Mouse (Mus musculus) kidney, embryonic 14.5 days (tissue): ENCODE results near the gene Cfap54. TPM values are rescaled to one million over a fixed set of nuclear protein-coding genes. Genes with fewer than 3 reads are reported as not detected.

Experiments
- ATAC-seq: fragments of 200-750 bp; cut with Nextera tagmentation; 2 replicates; pipeline ENCODE4 v1.8.0; 2017; ENCODE audit warnings: moderate number of reproducible peaks, mild to moderate bottlenecking, moderate TSS enrichment, moderate library complexity; ENCODE audit not compliant: low FRiP score, low TSS enrichment
- H3K27ac ChIP-seq: fragments of 300-500 bp; sonication (generic); 2 replicates; pipeline ENCODE4 v1.5.1; 2014; ENCODE audit warnings: low read depth, mild to moderate bottlenecking, low read length, moderate library complexity, mixed read lengths
- H3K27me3 ChIP-seq: fragments of 300-500 bp; sonication (generic); 2 replicates; pipeline ENCODE4 v1.6.1; 2014; ENCODE audit warnings: mild to moderate bottlenecking, low read length; ENCODE audit not compliant: control insufficient read depth, insufficient read depth
- H3K36me3 ChIP-seq: fragments of 300-500 bp; sonication (generic); 2 replicates; pipeline ENCODE4 v1.6.1; 2014; ENCODE audit warnings: low read length, mixed read lengths; ENCODE audit not compliant: control insufficient read depth, insufficient read depth
- H3K4me1 ChIP-seq: fragments of 300-500 bp; sonication (generic); 2 replicates; pipeline ENCODE4 v1.6.1; 2014; ENCODE audit warnings: low read length, mixed read lengths; ENCODE audit not compliant: control insufficient read depth, insufficient read depth
- H3K4me2 ChIP-seq: fragments of 300-500 bp; sonication (generic); replicated peaks from 2 replicates; pipeline ENCODE4 v1.6.1; 2014; ENCODE audit warnings: low read depth, mild to moderate bottlenecking, low read length
- H3K4me3 ChIP-seq: fragments of 300-500 bp; sonication (generic); 2 replicates; pipeline ENCODE4 v1.5.1; 2014; ENCODE audit warnings: mild to moderate bottlenecking, low read length
- H3K9ac ChIP-seq: fragments of 300-500 bp; sonication (generic); 2 replicates; pipeline ENCODE4 v1.6.1; 2014; ENCODE audit warnings: low read depth, mild to moderate bottlenecking, low read length, moderate library complexity
- H3K9me3 ChIP-seq: fragments of 300-500 bp; sonication (generic); 2 replicates; pipeline ENCODE4 v1.6.1; 2016; ENCODE audit warnings: low read length; ENCODE audit not compliant: control insufficient read depth
- WGBS: fragments of 180-500 bp; shearing (Covaris S2); extraction: QIAGEN DNeasy Blood & Tissue Kit; methylation state at CpG from one replicate; pipeline ENCODE4 v1.1.7; 2014; 5-methylcytosine and 5-hydroxymethylcytosine counted together
- polyA plus RNA-seq: library from polyadenylated mRNA; unstranded; fragments of >200 nt; fragmentation: Nextera tagmentation; extraction: Ambion mirVana; gene quantifications from 2 replicates; pipeline ENCODE4 v1.2.1, GENCODE M21; 2014

Cfap54 gene
- polyA plus RNA-seq, 1 experiment from 2014 or later = 0.49 TPM

DNA sequence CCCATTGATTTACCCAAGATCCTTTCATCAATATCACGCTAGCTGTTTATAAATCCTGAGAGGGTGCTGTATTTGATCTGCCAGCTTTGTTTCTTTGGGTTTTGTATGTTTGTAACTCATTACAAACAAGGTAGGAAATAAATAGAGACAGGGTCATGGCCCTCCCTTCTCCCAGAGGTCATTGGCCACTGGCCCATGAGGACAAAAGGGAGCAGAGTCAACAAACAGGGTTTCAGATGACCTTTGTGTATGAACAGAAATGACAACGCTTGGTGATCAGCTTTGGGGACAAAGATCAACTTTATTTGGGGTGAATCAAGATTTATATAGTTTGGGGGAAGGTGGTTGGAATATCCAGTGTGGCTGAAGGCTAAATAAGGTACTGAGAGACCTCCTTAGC lies 8.6 kb downstream of the Cfap54 start:
- Histone ChIP-seq H3K4me2 (no peak overlapping the region), H3K27me3 (no peaks in the 10 kb centered on the region)
- WGBS = 65% methylated on average over 2 of the region's 2 CpGs

GRCm38 (mm10) chr10:93071753-93072152 lies 9.7 kb downstream of the Cfap54 start:
- 77% methylated on average over 3 of the region's 3 CpGs for WGBS
- ATAC-seq = no peak

More for the DNA sequence above, 8.6 kb downstream of the Cfap54 start:
- ATAC-seq = no peak
- Histone ChIP-seq H3K4me3 (no peak overlapping the region), H3K36me3 (no peaks in the 10 kb centered on the region), H3K4me1 (no peaks in the 10 kb centered on the region), H3K27ac (no peak overlapping the region), H3K9ac (no peak overlapping the region), H3K9me3 (no peaks in the 10 kb centered on the region)

DNA sequence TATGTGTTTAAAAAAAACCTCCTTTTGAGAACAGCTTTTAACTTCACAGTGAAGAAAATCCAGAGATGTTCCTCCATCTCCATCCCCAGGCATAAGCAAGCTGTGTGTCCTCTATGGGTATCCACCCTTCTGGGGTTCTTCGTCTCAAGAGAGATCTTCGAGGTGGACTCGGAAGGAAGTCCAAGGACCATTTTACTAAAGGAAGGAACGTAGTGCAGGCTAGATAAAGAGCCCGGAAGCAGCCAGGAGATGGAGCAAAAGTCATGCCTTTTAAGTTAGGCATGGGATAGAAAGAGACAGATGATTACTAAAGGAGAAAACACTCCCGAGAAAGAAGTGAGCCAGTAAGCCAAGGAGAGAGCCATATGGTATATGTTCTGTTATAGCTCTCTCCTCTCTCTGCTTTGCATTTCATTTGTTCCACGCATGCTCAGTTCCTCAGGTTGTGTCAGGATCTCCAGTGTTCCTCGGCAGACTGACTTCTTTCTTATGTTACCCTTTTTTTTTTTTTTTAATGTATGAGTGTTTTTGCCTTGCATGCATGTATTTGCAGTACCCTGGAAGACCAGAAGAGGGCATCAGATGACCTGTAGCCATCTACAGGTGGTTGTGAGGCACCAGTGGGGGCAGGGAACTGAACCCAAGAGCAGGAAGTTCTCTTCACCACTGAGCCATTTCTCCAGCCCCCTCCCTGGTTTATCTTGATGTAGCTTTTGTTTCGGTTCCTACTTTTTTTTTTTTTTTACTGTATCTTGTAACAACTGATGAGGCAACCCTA lies 11.1 kb downstream of the Cfap54 start:
- no peaks in the 10 kb centered on the region for H3K36me3 ChIP-seq
- WGBS = 78% methylated on average over 9 of the region's 9 CpGs
- no peaks in the 10 kb centered on the region for H3K4me1 ChIP-seq
- no peak overlapping the region for H3K4me2 ChIP-seq
- H3K27ac ChIP-seq = no peak overlapping the region; the same call in 1 of the 2 replicates
- H3K4me3 ChIP-seq = no peak overlapping the region
- no peaks in the 10 kb centered on the region for H3K27me3 ChIP-seq
- H3K9ac ChIP-seq = no peak overlapping the region
- ATAC-seq = no peak
- H3K9me3 ChIP-seq = no peaks in the 10 kb centered on the region

More at GRCm38 (mm10) chr10:93071753-93072152, 9.7 kb downstream of the Cfap54 start:
- no peaks in the 10 kb centered on the region for H3K36me3 ChIP-seq
- H3K4me1 ChIP-seq = no peaks in the 10 kb centered on the region
- H3K4me2 ChIP-seq = no peak overlapping the region
- H3K27ac ChIP-seq = no peak overlapping the region
- no peak overlapping the region for H3K9ac ChIP-seq
- no peak overlapping the region for H3K4me3 ChIP-seq
- no peaks in the 10 kb centered on the region for H3K9me3 ChIP-seq
- H3K27me3 ChIP-seq = no peaks in the 10 kb centered on the region

DNA sequence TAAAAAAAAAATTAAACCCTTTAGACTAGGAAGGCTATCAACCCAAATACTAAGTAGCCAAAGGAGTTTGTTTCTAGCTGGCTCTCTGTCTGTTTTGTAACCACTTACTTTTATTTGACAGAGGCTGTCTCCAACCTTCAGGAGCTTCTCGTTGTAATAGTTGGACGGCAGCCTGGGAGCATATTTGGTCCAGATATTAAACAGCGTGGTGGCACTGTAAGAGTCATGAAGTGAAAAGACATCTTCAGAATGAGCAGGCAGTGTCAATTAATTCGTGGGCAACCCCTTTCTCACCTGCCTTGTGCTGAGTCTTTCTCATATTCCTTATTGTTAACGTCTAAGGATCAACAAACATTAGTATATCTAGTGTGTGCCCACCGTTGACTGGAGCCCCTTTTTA lies 11.7 kb downstream of the Cfap54 start:
- Histone ChIP-seq H3K4me3 (no peak overlapping the region), H3K9ac (no peak overlapping the region), H3K4me2 (no peak overlapping the region), H3K9me3 (no peaks in the 10 kb centered on the region), H3K27me3 (no peaks in the 10 kb centered on the region), H3K4me1 (no peaks in the 10 kb centered on the region), H3K27ac (no peak overlapping the region; the same call in 1 of the 2 replicates), H3K36me3 (no peaks in the 10 kb centered on the region)
- 87% methylated on average over 6 of the region's 6 CpGs for WGBS
- ATAC-seq = no peak

- H3K4me1 ChIP-seq = no peaks in the 10 kb centered on the region
- 69% methylated on average over 6 of the region's 6 CpGs for WGBS
- no peak for ATAC-seq
- H3K27ac ChIP-seq = 0 out of 2 replicates have a peak overlapping the region, but pooled peaks have one; percentile 43
- no peaks in the 10 kb centered on the region for H3K9me3 ChIP-seq
- no peaks in the 10 kb centered on the region for H3K27me3 ChIP-seq
- H3K36me3 ChIP-seq = no peaks in the 10 kb centered on the region
- no peak overlapping the region for H3K9ac ChIP-seq
- H3K4me3 ChIP-seq = no peak overlapping the region
- H3K4me2 ChIP-seq = no peak overlapping the region
Observed at GRCm38 (mm10) chr10:93069041-93069679, 12.3 kb downstream of the Cfap54 start.

- Histone ChIP-seq H3K9ac (no peak overlapping the region), H3K4me2 (no peak overlapping the region), H3K9me3 (no peaks in the 10 kb centered on the region), H3K27ac (no peak overlapping the region), H3K4me3 (no peak overlapping the region), H3K36me3 (no peaks in the 10 kb centered on the region), H3K27me3 (no peaks in the 10 kb centered on the region), H3K4me1 (no peaks in the 10 kb centered on the region)
- 90% methylated on average over 10 of the region's 10 CpGs for WGBS
- no peak for ATAC-seq
Observed at GRCm38 (mm10) chr10:93064973-93065372, 16.4 kb downstream of the Cfap54 start.

GRCm38 (mm10) chr10:93063576-93063975 lies 17.8 kb downstream of the Cfap54 start:
- WGBS = 33% methylated on average over 3 of the region's 3 CpGs
- no peaks in the 10 kb centered on the region for H3K36me3 ChIP-seq
- no peaks in the 10 kb centered on the region for H3K4me1 ChIP-seq
- no peak overlapping the region for H3K27ac ChIP-seq
- no peaks in the 10 kb centered on the region for H3K9me3 ChIP-seq
- no peaks in the 10 kb centered on the region for H3K27me3 ChIP-seq
- H3K4me3 ChIP-seq = no peak overlapping the region
- no peak overlapping the region for H3K4me2 ChIP-seq
- H3K9ac ChIP-seq = no peak overlapping the region
- ATAC-seq = no peak

DNA sequence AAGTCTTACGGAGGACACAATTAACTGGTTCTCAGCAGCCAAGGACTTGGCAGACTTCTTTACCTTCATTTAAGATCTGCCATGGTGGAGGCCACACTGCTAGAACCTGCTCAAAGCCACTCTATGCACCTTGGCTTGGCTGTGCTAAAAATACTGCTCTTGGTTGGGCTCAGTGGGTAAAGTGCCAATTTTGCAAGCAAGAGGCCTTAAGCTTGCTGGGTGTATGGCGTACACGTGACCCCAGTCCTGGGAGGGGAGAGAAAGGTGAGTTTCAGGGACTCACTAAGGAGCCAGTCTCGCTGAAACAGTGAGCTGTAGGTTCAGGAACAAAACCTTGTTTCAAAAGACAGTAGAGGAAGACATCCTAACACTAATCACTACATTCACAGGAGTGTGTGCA lies 19.0 kb downstream of the Cfap54 start:
- no peaks in the 10 kb centered on the region for H3K27me3 ChIP-seq
- H3K9ac ChIP-seq = no peak overlapping the region
- H3K4me3 ChIP-seq = no peak overlapping the region
- no peaks in the 10 kb centered on the region for H3K36me3 ChIP-seq
- H3K4me2 ChIP-seq = no peak overlapping the region
- no peak for ATAC-seq
- no peaks in the 10 kb centered on the region for H3K9me3 ChIP-seq
- WGBS = 91% methylated on average over 4 of the region's 4 CpGs
- H3K4me1 ChIP-seq = no peaks in the 10 kb centered on the region
- no peak overlapping the region for H3K27ac ChIP-seq

- H3K4me2 ChIP-seq = no peak overlapping the region
- H3K4me1 ChIP-seq = no peaks in the 10 kb centered on the region
- 86% methylated on average over 6 of the region's 6 CpGs for WGBS
- H3K27ac ChIP-seq = no peak overlapping the region
- no peaks in the 10 kb centered on the region for H3K27me3 ChIP-seq
- no peak overlapping the region for H3K4me3 ChIP-seq
- H3K9me3 ChIP-seq = no peaks in the 10 kb centered on the region
- ATAC-seq = no peak
- no peak overlapping the region for H3K9ac ChIP-seq
- no peaks in the 10 kb centered on the region for H3K36me3 ChIP-seq
Observed at GRCm38 (mm10) chr10:93053867-93054266, 27.6 kb downstream of the Cfap54 start.
